Mouse (Mus musculus): ENCODE results near the gene Btbd17.

Btbd17 gene

GRCm38 (mm10) chr11:114802540-114803267, 7.0 kb upstream of the Btbd17 start:
- no peak for DNase-seq (ENCODE audit: low read depth)

DNA sequence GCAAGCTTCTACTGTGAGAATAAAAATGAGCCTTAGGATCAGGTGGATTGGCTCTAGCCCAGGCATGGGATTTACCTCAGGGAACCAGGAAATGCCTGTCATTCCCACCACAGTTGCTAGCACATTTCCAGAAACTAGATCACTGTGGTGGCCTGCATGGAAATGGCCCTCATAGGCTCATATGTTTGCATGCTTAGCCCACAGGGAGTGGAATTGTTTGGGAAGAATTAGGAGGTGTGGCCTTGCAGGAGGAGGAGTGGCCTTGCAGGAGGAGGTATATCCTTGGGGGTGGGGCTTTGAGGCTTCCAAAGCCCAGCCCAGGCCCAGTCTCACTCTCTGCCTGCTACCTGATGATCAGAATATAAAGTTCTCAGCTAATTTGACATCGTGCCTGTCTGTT, 6.2 kb upstream of the Btbd17 start:
- DNase-seq (ENCODE audit: low read depth): no peak

DNA sequence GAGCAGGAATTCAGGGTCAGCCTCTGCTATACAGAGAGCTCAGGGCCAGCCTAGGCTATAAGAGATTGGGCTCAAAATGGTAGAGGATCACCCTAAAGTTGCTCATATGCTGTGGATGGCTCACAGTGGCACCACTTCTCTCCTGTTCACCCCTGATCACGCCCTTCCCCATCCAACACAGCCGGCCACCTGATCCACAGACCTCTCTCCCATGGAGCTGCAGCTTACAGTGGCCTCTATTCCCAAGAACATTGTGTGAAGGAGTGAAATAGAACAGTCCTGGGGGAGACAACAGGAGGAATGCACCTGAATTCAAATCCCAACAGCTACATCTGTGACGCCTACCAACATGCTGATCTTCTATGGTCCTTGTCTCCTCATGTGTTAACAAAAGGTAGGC, 2.9 kb upstream of the Btbd17 start, which contains the start of gene Gpr142:
Gene Gpr142 (plus strand): TSS at position 301 of the 400 bp plus-strand sequence.
- no peak for DNase-seq (ENCODE audit: low read depth)

- DNase-seq (ENCODE audit: low read depth): no peak
These were observed 2.2 kb upstream of the Btbd17 start for GRCm38 (mm10) chr11:114797981-114798380.

GRCm38 (mm10) chr11:114797176-114797575, 1.4 kb upstream of the Btbd17 start:
- DNase-seq (ENCODE audit: low read depth): no peak

- no peak for DNase-seq (ENCODE audit: low read depth)
These were observed 456 bp downstream of the Btbd17 start for GRCm38 (mm10) chr11:114795231-114795746.

DNA sequence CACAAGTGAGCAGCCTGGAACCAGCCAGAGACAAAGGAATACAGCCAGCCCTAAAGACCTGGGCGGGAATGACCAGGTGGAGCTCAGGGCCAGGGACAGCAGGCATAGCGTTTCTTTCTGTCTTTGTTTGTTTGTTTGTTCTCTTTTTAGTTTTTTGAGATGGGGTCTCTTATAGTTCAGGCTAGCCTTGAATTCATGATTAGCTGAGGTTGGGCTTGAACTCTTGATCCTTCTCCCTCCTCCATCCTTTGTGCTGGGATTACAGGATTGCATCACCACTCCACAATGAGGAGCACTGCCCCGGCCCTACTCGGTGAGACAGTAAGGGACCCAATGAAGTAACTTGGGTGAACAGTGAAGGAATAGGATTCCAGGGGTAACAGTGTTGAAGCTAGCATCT, 1.1 kb downstream of the Btbd17 start:
- no peak for DNase-seq (ENCODE audit: low read depth)

GRCm38 (mm10) chr11:114793868-114794545, 1.7 kb downstream of the Btbd17 start:
- DNase-seq (ENCODE audit: low read depth): no peak

GRCm38 (mm10) chr11:114792931-114793494, 2.7 kb downstream of the Btbd17 start:
- no peak for DNase-seq (ENCODE audit: low read depth)

DNA sequence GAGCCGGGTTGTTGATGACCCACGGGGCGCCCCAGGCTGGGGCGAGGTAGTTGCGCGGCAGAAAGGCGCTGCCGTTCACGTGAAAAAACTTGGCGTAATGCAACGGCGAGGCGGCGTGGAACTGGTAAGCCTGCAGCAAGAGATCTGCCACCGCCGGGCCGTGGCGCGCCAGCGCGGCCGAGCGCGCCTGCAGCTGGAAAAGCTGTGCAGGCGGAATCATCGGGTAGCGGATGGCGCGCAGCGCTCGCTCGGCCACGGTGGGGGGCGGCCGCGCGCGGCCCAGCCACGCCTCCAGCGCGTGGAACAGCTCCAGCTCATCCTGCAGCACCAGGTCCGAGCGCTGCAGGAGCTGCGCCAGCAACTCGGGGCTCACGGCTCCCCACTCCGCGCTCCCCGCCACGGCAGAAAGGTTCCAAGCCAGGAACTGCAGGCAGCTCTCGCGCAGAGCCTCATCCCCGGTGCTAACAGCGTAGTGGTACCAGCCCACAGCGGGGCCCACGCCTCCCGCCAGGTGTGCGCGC, 3.8 kb downstream of the Btbd17 start:
- no peak for DNase-seq (ENCODE audit: low read depth)

DNA sequence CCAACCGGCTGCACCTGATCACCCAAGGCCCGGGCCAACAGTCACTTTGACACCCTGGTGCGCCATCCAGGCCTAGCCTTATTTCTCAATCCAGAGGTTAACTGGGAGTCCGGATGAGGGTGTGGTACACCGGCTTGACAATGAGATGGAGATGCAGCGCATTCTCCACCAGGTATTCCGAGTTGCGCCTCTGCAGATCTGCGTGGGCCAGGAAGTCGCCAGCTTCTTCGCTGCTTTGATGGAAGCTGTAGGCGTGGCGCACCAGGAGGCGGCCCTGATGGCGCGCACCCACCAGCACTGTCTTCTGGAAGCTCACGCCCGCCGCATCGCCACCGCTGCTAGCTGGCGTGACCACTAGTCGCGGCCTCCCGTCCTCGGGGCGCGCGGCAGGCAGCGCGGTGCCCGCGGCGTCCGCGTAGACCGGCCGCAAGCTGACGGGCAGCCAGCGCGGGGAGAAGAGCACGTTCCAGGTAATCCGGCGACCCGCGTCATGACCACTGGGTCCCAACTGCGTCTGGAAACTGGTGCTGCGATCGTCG, 4.3 kb downstream of the Btbd17 start:
- no peak for DNase-seq (ENCODE audit: low read depth)

DNA sequence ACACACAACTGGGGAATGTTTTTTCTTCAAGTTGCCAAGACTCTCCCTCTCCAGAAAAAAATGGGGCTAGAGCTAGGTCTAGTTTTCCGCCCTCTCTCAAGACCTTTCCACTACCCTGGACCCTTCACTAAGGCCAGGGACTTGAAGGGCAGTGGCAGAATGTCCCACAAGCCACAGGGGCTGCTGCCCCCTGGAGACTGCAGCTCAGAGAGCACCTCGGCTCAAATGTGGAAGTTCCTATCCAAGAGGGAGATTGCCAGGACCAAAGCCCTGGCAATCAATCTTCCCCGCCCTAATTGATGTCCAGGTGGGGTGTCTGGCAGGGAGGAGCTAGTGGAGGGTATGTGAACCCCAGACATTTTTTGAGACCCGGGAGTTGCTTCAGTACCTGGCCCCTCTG, 4.9 kb downstream of the Btbd17 start:
- no peak for DNase-seq (ENCODE audit: low read depth)

- DNase-seq (ENCODE audit: low read depth): no peak
These were observed 5.6 kb downstream of the Btbd17 start for GRCm38 (mm10) chr11:114790171-114790570.

DNA sequence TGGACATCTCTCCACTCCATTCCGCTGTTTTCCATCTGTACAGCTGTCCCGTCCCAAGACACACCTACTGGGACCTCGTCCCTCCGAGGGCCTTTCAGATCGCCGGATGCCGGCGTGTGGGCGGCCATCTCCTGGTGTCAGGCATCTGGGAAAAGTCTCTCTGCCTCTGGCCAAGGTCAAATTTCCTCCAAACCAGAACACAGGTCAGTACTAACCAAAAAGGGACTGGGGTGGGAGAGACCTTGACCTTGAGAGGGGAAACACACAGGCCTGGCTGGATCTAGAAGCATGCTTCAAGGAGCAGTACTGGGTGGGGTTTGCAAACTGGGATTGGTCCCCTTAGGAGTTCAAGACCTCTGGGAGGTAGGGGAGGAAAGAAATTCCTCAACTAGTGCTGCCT, 6.0 kb downstream of the Btbd17 start:
- DNase-seq (ENCODE audit: low read depth): no peak

- DNase-seq (ENCODE audit: low read depth): peak; percentile 70
These were observed 6.6 kb downstream of the Btbd17 start for GRCm38 (mm10) chr11:114789061-114789714.

- DNase-seq (ENCODE audit: low read depth): no peak
These were observed 8.1 kb downstream of the Btbd17 start for GRCm38 (mm10) chr11:114787611-114788010.

DNA sequence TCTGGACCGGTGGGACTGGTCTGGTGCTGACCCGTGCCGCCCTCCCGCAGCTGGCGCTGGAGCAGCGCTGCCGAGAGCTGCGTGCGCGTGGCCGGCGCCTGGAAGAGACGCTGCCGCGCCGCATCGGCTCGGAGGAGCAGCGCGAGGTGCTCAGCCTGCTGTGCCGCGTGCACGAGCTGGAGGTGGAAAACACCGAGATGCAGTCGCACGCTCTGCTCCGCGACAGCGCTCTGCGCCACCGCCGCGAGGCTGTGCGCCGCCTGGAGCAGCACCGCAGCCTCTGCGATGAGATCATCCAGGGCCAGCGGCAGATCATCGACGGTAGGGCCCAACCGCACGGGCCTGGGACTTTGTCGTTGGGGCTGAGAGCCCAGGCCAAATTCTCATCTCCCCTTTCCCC, 9.4 kb downstream of the Btbd17 start:
- no peak for DNase-seq (ENCODE audit: low read depth)

GRCm38 (mm10) chr11:114785892-114786291, 9.9 kb downstream of the Btbd17 start:
- DNase-seq (ENCODE audit: low read depth): no peak

- no peak for DNase-seq (ENCODE audit: low read depth)
These were observed 15.7 kb downstream of the Btbd17 start for GRCm38 (mm10) chr11:114780076-114780475.

DNA sequence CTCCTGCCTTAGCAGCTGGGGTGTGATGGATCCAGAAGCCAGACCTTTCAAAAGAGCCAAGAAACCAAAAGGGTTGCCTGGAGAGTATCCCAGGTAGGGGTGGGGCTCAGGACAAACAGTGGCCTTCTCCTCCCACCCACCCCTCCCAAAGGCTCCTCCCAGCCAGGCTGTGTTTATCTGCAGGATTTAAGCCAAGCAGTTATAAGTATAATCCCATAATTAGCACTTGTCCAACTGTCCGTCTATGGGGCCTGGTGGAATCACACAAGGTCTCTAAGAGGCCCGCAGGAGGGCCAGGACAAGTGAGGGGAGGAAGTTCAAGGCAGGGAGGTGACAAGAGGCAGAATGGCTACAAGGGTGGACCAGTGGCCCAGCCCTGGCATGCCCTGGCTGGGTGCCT, 23.8 kb downstream of the Btbd17 start:
- no peak for DNase-seq (ENCODE audit: low read depth)

GRCm38 (mm10) chr11:114769911-114770310, 25.8 kb downstream of the Btbd17 start:
- DNase-seq (ENCODE audit: low read depth): no peak

Data from c-Kit-positive CD71-negative TER-119-negative erythroid progenitor cells, embryonic 14.5 days (primary cell).